Mouse (Mus musculus) stomach, postnatal 0 days (tissue): Measurements from ENCODE around the gene Kcnh8.

Experiments used
- CTCF ChIP-seq: IDR thresholded peaks from 2 replicates; pipeline ENCODE4 v1.5.1; 2016; ENCODE audit warnings: antibody characterized with exemption, low read depth, mild to moderate bottlenecking, moderate library complexity
- EP300 ChIP-seq: optimal IDR thresholded peaks from 2 replicates; pipeline ENCODE3; 2016; ENCODE audit warnings: antibody characterized with exemption

DNA sequence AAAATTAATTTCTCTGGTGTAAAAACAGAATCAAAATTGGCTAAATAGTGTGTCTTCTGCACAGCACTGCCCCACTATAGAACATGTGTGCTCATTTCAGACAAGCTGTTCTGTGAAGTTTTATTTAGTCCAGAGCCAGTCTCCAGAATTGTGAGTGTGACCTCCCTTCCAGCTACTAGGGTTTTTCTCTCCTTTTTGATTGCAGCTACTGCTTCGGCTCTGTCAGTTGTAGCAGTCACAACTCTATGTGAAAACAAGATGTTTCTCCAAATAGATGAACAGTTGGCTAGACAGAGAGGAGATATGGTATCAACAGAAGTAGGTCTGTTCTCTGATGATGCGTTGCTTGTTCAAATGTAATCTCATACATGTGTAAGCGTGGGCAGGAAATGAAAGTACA is 270.7 kb downstream of the Kcnh8 start:
- no peak for TF ChIP-seq CTCF
- no peak for TF ChIP-seq EP300
